Mouse (Mus musculus): ENCODE data around the gene Syt9.

Gene Syt9

DNA sequence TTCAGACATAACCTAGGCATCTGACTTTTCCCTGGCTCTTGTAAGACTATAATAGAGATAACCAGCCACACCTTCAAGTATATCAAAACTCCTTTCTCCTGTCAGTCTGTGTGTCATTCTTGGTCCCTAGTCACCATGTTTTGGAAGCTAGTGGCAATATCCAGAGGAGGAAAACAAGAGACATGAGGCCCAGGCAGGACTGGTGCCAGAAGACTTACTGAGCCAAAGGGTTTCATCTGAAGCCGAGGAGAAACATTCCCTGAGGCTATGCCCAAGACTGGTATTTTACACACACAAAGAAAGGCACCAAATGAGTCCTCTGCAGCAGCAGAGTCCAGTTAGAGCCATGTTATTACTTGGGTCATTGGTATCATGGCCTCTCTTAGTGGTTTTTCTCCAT lies 174.5 kb downstream of the Syt9 start:
- DNase-seq (ENCODE audit: low spot score), result no peak

DNA sequence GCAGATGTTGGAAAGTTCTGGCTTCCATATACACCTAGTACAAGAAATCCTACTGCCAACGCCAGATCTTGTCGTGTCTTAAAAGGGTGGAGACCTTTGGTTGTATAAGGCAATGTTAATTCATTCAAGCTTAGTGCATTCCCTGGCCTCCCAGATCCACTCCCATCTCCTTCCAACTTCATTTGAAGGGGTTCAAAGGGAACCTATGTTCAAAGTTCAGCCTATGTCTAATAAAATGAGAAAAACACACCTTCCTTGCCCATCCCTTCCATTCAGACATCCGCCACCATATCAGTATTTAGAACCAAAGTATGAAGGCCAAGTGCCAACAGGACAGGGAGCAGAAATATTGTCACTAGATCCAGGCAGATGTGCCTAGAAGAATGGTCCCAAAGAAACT lies 177.3 kb downstream of the Syt9 start:
- DNase-seq (ENCODE audit: low spot score), result no peak

DNA sequence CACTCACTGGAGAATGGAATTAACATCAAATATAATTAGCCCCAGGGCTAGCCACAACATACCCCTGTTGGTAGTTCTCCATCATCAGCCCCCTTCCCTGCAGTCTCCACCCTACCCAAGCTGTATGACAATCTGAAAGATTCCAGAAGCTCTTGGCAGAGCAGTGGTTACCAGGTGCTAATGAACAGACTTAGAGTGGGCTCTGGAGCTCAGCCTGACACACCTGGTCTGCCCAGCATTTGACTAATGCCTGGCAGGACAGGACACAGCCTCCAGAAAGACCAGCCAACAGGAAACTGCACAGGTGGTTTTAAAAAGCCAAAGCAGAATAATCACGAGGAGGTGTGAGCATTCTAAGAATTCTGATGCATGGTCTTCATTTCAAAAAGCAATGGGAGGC lies 182.9 kb downstream of the Syt9 start:
- no peak for DNase-seq (ENCODE audit: low spot score)

DNA sequence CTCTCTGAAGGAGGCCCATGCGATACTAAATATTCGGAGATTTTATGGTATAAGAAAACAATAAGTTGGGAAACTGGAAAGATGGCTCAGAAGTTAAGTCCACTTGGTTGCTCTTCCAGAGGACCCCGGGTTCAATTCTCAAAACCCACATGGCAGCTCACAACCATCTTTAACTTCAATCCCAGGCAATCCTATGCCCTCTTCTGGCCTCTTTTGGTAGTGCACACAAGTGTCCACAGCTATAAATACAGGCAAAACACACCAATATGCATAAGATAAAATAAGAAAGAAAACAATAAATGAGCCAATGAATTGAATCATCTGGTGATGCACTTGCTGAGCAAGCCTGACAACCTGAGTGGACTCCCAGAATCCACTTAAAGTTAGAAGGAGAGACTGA lies 185.4 kb downstream of the Syt9 start:
- DNase-seq (ENCODE audit: low spot score), result no peak

DNA sequence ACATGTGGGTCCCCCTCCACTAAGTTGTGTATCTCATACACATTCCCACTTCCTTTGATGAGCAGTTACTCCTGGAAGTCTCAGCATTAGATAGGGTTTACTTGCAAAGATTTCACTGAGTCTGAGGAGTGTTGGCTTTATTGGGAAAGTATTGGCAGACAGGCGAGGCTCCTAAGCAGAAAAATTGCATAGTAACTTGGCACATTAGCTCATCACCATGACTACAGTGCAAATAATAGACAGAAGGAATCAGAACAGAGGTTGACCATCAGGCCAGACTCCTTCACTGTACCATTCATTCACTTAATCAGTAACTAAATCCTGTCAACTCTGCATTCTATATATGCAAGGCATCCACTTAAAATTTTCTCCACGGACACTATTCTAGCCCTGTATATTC lies 190.1 kb downstream of the Syt9 start:
- no peak for DNase-seq (ENCODE audit: low spot score)

DNA sequence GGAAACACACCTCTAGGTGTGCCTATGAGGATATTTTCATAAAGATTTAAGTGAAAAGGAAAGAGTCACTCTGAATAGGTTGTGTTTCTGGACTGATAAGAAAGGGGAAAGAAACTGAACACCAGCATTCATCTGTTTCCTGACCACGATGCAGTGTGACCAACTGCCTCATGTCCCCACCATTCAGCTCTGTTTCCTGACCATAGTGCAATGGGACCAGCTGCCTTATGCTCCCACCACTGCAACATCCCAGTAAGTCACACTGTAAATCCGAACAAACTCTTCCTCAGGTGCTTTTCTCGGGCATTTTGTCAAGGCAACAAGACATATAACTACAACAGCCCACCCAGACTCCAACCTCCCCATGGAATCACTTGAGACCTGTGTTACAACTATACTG lies 191.1 kb downstream of the Syt9 start:
- DNase-seq (ENCODE audit: low spot score), result no peak

DNA sequence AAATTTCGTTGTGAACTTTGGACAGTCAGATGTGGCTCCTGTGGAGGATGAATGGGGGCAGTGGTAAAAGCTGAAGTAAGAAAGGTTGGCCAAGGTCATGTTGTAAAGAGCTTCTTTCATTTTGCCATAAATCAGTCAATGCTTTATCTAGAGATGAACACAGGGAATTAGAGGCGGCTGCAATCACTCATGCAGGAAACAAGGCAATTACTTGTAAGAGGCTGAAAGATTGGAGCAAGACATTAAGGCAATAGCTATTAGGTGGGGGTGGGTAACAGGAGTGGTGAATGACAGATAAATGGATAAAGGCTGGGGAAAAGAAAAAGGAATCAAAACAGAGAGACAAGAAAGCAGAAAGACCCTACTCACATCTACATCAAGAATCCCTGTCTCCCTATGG lies 193.2 kb downstream of the Syt9 start:
- DNase-seq (ENCODE audit: low spot score), result no peak

DNA sequence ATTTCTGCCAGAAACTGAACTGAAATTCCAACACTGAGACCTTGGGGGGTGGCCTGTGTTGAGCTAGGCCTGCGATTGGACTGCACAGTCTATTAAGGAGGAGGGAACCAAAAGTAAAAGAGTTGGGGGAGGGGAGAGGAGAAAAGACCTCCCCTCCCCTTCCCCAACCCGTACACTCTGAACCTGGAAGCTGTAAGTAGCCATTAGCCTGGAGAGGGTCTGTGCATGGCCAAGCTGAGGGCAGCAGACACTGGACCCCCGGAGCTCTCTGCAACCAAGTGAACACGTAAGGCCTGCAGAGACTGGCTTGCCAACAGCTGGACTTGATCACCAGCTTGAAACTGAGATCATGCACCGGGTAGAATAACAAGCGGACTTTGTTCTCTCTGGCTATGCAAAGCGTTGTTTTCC lies 196.7 kb downstream of the Syt9 start, which contains the start of gene Olfml1:
Olfml1 (plus strand) TSS at position 186 of the 411 bp plus-strand sequence.
- DNase-seq (ENCODE audit: low spot score), result peak; percentile 36

DNA sequence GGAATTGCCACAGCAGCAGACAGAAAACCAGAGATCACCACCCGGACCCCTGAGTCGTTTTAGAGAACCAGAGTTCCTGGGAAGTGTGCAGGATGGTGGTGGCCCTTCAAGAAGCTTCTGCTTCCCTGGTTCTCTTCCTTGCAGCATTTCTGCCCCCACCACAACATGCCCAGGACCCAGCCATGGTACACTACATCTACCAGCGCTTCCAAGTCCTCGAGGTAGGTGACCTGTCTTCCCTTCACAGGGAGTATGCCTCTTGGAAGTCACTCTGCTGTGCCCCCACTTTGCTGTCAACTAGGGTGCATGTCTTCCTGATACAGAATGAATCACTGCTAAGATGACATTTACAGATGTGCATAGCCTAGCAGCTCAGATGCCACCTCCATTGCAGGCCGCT lies 197.1 kb downstream of the Syt9 start:
- DNase-seq (ENCODE audit: low spot score), result no peak

DNA sequence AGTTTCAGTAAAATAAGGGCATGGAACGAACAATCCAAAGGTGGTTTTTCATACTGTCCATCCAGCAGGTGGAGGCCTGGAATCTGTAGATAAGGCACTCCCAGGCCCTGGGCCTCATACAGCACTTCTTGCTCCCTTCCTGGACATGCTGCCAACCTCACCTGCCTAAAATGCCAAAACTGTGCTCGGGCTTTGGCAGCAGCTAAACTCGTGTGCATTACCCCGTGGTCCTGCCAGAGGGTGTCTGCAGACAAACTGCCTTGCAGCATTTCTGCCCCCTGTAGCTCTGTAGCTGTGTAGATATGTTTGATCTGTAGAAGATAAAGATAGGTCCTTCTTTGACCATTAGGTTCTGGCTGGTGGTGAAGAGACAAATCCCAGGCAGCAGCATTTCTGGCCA lies 198.4 kb downstream of the Syt9 start:
- no peak for DNase-seq (ENCODE audit: low spot score)

DNA sequence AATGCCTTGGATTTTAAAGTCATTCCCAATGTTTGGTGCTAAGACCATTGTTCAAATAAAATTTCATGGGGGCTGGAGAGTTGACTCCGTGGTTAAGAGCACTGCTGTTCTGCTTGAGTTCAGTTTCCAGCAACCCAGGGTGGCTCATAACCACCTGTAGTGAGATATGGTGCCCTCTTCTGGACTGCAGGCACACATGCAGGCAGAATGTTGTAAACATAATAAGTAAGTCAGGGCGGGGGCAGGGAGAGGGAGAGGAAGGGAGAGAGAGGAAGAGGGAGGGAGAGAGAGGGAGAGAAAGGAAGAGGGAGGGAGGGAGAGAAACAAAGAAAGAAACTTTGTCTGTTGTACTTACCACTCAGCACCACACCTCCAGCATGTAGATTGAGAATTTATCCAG lies 203.3 kb downstream of the Syt9 start:
- DNase-seq (ENCODE audit: low spot score), result no peak

DNA sequence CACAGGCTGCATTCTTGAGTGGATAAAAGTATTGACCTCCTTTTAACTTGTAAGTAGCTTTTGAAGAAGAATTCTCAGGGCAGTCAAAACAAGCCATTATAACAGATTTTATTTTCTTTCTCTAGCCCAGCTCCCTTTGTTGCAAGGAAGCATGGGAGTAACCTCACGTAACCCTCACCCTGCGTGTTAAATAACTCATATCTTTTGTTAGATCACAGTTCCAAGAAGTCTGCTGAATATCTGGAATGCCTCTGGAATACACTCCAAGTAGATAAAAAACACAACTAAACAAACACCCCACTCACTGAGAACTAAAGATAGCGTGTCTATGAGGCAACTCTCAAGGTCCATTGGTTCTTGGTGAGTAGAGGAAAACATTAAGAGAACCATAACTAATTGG lies 203.7 kb downstream of the Syt9 start:
- no peak for DNase-seq (ENCODE audit: low spot score)

DNA sequence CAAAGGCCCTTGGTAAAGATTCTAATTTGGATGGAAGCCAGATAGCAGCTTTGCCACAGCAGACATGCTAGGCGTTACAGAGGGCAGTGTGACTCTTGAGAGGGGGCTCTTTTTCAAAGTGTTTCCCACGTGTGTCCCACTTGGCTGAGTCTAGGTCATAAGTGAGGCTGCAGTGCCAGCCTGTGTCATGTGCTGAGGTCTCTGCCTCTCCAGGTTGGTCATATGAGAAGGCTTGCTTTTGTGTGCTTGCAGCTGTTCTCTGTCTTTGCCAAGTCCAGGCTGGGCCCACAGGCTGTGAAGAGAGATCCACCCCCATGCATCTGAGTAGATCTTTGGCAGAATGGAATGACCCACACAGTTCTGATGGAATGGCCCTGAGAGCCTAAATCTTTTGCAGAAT lies 222.1 kb downstream of the Syt9 start:
- DNase-seq (ENCODE audit: low spot score), result peak; percentile 41

DNA sequence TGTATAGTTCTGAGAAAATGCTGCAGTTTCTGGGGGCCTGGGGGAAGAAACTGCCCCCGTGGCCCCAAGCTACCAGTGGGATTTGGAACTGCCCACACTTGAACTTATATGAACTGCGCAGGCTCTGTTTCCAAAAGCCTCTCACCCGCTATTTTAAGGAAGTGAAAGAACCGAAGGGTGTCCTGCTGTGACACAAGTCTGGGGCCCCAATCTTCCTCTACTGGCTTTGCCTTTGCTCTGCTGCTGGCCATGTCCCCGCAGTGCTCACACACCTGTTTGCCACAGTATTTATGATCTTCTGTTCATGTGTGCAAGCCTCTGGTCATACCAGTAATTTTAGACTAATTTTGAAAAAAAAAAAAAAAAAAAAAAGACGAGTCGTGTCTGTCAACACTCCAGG lies 223.4 kb downstream of the Syt9 start:
- DNase-seq (ENCODE audit: low spot score), result peak; percentile 8

DNA sequence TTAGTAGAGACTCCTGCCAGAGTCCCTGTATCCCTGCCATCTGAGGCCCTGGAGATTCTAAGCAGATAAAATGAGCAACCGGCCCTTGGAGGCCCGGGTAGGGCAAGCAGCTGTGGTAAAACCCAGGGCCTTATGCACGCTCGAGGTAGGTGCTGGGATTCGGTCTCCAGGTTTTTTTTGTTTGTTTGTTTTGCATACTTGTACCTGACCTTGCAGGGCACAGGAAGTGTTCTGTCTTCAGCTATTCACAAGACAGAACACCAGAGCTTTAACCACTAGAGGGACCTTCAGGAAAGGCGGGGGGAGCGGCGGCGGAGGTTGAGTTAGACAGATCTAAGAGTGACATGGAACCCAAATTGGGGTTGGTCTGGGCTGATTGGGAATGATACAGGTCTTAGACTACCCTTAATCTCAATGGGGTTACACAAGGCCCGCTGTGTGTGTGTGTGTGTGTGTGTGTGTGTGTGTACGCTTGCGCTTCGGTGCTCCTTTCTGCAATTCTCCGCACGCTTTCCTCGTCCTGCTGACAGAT lies 223.9 kb downstream of the Syt9 start:
- DNase-seq (ENCODE audit: low spot score), result peak; percentile 57

DNA sequence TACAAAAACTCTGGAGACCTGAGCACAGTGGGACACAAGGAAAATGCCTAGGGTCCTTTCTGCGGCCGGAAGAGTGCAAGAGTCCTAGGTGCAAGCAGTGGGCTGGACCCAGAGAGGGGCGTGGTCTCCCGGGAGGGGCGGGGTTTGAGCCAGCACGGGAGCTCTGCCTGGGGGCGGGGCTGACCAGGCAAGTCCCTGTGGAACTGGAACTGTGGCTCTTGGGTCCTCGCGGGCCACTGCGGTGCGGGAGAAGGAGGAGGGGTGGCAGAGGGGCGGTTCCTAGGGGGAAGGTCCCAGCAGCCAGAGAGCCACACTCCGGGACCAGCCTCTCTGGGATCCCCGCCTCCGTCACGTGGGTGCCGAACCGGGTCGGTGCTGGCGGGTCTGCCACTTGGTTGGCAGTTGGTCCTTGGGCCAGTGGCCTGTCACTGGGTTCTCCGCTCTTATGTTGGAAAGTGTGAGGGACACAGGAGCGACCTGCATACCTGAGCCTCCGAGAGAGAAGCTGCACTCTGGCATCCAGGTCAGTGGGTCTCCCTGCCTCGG lies 224.4 kb downstream of the Syt9 start, which contains the start of gene Ppfibp2:
Ppfibp2 (plus strand) TSS at position 351 of the 546 bp plus-strand sequence.
- DNase-seq (ENCODE audit: low spot score), result peak; percentile 90

DNA sequence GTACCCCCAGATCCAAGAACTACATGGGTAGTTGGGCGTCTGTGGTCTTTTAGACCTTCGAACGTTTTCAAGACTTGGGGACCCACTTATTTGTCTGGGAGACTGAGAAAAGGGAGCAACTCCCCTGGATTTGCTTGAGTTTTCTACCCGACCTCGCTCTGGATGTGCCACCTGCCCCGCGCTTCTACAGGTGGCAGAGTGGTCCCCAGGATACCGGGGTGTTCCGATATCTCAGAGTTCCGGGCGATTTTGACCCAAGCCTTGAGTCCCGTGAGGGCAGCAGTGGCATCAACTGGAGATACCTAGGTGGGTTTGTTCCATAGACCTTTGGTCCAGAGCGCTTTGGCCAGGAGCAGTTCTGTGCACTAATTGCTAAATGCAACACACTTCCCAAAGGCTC lies 224.9 kb downstream of the Syt9 start:
- DNase-seq (ENCODE audit: low spot score), result no peak

DNA sequence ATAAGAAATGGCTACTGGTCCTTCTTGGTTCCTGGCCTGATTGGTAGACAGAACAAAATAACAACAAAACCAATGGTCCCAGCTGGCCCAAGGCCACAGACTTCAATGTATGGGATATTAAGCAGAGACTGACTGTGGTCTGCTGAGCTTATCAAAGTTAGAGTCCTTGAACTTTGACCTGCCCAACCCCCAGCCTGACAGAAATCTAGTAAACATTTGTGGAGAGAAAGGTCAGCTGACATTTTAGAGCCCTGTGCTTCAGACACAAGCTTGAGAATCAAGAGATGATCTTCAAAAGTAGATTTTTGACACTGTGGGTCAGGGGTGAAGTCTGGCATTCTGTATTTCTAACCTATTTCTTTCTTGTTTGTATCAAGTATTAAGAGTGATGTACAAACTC lies 226.2 kb downstream of the Syt9 start:
- DNase-seq (ENCODE audit: low spot score), result no peak

DNA sequence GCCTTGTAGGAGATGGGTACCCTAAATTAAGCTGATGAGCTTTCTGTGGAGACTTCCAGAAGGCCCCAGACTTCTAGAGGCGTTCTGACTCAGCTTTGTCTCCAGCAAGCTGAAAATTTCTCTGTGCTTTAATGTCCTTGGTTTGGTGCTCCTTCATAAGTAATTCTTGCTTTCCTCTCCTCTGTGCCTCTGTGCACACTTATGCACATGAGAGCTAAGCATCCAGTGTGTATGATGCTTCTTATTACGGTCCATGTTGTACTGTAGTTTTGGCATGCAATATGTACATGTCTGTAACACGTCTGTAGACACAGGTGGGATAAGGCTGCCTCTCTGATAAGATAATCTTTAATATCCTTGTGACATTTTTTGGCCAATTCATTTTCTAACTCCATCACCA lies 227.4 kb downstream of the Syt9 start:
- no peak for DNase-seq (ENCODE audit: low spot score)
